Mouse (Mus musculus): ENCODE results near the gene Vps13d.

GRCm38 (mm10) chr4:145011156-145011555 lies 183.6 kb downstream of the Vps13d start:
- no peak for TF ChIP-seq CTCF (IDR thresholded peaks at IDR 0.05; ENCODE audit: borderline replicate concordance, control insufficient read depth, extremely low read depth, insufficient read depth, low read length, poor library complexity)
- TF ChIP-seq POLR2A (IDR thresholded peaks at IDR 0.05; ENCODE audit: control insufficient read depth, extremely low read depth, insufficient read depth, low read length, poor library complexity): no peak
